Mouse (Mus musculus): ENCODE measurements around the gene Naga.

Naga gene

GRCm38 (mm10) chr15:82336629-82337028 is 2.1 kb downstream of the Naga start:
- no peak for DNase-seq

- no peak for DNase-seq
These were observed 3.5 kb downstream of the Naga start for GRCm38 (mm10) chr15:82335194-82335593.

GRCm38 (mm10) chr15:82325382-82325781 is 13.3 kb downstream of the Naga start:
- no peak for DNase-seq

GRCm38 (mm10) chr15:82322195-82322594 is 16.5 kb downstream of the Naga start:
- DNase-seq, result no peak

GRCm38 (mm10) chr15:82319613-82320012 is 19.1 kb downstream of the Naga start:
- no peak for DNase-seq

GRCm38 (mm10) chr15:82317839-82318238 is 20.9 kb downstream of the Naga start:
- DNase-seq, result no peak

GRCm38 (mm10) chr15:82308416-82308815 is 30.3 kb downstream of the Naga start:
- DNase-seq, result no peak

GRCm38 (mm10) chr15:82307107-82307506 is 31.6 kb downstream of the Naga start:
- no peak for DNase-seq

GRCm38 (mm10) chr15:82298764-82299561 is 39.8 kb downstream of the Naga start, which contains the start of gene Wbp2nl:
Gene Wbp2nl (plus strand): TSS chr15:82298954.
- DNase-seq, result no peak

- DNase-seq, result no peak
These were observed 44.7 kb downstream of the Naga start for GRCm38 (mm10) chr15:82294059-82294458.

- no peak for DNase-seq
These were observed 45.4 kb downstream of the Naga start for GRCm38 (mm10) chr15:82293271-82293711.

GRCm38 (mm10) chr15:82292851-82293250 is 45.9 kb downstream of the Naga start:
- no peak for DNase-seq

GRCm38 (mm10) chr15:82290252-82290651 is 48.5 kb downstream of the Naga start:
- DNase-seq, result no peak

GRCm38 (mm10) chr15:82286157-82286556 is 52.6 kb downstream of the Naga start:
- no peak for DNase-seq

GRCm38 (mm10) chr15:82280638-82281037 is 58.1 kb downstream of the Naga start:
- DNase-seq, result no peak
